Mouse (Mus musculus) liver, adult (tissue): ENCODE results near the gene Gadd45a.
A peak's percentile ranks its signal among the peaks of the same experiment; 100 is the strongest.

Source experiments
- GATA4 ChIP-seq: IDR thresholded peaks from 2 replicates; pipeline ENCODE4 v1.6.1; 2014; ENCODE audit warnings: mild to moderate bottlenecking, low read length; ENCODE audit not compliant: insufficient replicate concordance

Gadd45a gene

DNA sequence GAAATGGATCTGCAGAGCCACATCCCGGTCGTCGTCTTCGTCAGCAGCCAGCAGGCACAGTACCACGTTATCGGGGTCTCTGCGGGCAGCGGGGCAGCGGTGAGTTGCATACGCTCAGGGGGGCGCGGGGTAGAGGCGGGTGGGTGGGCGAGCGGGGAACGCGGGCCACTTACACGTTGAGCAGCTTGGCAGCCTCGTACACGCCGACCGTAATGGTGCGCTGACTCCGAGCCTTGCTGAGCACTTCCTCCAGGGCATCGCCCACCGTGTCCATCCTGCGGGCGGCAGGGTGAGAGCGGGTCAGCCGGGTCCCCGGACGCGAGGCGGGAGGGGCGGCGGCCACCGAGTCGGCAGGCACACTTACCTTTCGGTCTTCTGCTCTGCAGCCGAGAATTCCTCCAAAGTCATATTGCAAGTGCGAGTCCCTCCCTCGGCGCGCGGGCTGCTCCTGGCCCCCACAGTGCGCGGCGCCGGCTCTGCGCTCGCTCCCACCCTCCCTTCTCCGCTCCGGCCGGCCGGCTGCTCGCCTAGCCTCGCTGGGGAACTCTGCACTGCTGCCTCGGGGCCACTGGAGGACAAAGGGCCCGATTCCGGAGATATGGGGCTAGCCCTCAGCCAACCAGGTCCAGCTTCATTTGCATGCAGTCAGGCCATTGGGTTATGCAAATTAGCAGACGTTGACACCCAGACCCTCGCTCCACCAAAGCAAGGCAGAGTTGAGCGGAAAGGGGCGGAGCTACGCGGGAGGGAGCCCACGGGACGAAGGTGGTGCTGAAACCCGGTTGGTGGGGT lies at the start of gene Gadd45a:
Gadd45a (minus strand) TSS at position 621 of the 792 bp plus-strand sequence.
- peak; percentile 99 for TF ChIP-seq GATA4

GRCm38 (mm10) chr6:67085850-67086437 lies 48.7 kb upstream of the Gadd45a start:
- no peak for TF ChIP-seq GATA4

DNA sequence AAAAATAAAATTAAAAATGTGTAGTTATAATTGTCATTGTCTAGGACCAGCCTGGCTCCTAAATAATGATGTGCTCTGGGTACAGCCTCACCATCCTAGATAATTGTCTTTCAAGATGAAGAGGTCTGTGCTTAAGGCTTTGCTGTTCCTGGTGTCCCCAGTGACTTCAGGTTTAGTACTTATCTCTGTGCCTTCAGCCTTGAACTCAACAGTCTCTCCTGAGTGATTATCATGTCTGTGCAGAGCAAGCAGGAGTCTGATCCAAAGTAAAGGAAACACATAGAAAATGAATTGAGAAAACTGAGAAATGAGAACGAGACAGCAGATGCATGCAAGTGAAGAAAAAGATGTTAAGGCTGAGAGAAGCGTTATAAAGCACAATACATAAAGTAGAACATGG lies 47.2 kb upstream of the Gadd45a start:
- TF ChIP-seq GATA4, result no peak

- TF ChIP-seq GATA4, result no peak
These were observed 43.9 kb upstream of the Gadd45a start for GRCm38 (mm10) chr6:67081141-67081540.

GRCm38 (mm10) chr6:67078076-67078475 lies 40.8 kb upstream of the Gadd45a start:
- TF ChIP-seq GATA4, result no peak

- no peak for TF ChIP-seq GATA4
These were observed 40.2 kb upstream of the Gadd45a start for GRCm38 (mm10) chr6:67077477-67077876.

GRCm38 (mm10) chr6:67076348-67076747 lies 39.1 kb upstream of the Gadd45a start:
- TF ChIP-seq GATA4, result no peak

DNA sequence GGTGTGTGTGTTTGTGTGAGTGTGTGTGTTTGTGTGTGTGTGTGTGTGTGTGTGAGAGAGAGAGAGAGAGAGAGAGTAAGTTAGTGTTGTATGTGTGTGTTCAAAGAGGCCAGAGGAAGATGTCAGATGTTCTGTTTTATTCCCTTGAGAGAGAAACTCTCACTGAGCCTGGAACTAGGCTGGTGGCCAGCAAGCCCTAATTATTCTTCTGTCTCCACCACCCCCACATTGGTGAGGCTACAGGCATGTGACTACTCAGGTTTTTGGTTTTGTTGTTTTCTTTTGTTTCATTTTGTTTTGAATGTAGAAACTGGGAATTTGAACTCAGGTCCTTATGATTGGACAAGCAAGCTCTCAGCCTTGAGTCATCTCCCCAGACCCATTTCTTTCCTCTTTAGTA lies 37.6 kb upstream of the Gadd45a start:
- TF ChIP-seq GATA4, result no peak

GRCm38 (mm10) chr6:67073929-67074328 lies 36.7 kb upstream of the Gadd45a start:
- TF ChIP-seq GATA4, result no peak

DNA sequence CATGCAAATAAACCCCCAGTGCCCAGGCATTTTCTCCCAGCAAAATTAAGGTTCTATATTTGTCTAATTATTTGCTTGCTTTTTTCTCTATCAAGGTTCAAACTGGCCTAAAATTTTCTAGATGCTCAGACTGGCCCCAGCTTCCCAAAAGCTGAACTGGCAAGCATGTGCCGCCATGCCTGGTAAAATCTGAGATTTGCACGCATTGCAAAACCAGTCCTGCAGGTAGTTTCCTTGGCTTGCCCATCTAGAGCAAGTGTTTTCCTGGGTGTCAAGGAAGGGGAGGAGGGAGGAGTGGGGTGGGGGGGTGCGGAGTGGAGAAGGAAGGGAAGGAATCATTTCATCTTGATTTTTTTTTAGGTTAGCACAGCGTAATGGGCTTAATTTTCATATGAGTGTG lies 36.2 kb upstream of the Gadd45a start:
- TF ChIP-seq GATA4, result no peak

GRCm38 (mm10) chr6:67071615-67072014 lies 34.4 kb upstream of the Gadd45a start:
- TF ChIP-seq GATA4, result no peak

- TF ChIP-seq GATA4, result no peak
These were observed 32.6 kb upstream of the Gadd45a start for GRCm38 (mm10) chr6:67069800-67070315.

DNA sequence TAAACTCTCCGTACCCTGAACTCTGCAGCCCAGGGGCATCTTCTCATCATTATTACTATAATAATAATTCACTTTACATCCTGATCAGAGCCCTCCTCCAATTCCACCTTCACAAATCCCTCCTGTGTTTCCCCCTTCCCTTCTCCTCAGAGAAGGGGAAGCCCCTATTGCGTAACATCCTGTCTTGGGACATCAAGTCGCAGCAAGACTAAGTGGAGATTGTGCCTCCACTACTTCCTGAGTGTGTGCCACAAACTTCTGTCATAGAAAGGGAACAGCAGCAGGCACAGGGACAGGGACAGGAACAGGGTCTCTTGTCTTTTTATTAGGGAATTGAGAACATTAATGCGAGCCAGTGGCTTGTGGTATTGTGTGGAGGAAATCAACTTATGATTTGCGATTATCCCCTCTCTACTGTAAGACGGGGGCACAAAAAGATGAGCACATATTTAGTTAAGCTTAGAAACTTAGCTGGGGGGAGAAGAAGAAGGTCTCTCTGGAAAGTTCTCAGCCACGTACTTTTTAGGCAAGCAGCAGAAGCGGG lies 32.0 kb upstream of the Gadd45a start:
- TF ChIP-seq GATA4, result no peak

DNA sequence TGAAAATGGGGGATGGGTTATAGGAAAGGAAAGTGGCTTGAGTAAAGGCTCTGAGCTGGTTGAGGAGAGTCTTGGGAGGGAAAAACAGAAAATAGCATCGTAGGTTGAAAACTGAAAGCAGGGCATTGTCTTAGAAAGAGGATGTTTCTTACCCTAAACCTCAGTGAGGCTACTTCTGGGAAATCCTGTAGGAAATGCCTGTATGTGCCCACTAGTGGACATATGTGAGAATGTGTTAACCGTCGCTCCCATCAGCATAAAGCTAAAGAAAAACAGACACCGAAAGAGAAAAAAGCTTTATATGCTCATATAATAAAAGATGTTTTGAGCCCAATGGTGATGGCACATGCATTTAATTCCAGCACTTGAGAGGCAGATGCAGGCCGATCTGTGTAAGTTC lies 22.8 kb upstream of the Gadd45a start:
- TF ChIP-seq GATA4, result no peak

DNA sequence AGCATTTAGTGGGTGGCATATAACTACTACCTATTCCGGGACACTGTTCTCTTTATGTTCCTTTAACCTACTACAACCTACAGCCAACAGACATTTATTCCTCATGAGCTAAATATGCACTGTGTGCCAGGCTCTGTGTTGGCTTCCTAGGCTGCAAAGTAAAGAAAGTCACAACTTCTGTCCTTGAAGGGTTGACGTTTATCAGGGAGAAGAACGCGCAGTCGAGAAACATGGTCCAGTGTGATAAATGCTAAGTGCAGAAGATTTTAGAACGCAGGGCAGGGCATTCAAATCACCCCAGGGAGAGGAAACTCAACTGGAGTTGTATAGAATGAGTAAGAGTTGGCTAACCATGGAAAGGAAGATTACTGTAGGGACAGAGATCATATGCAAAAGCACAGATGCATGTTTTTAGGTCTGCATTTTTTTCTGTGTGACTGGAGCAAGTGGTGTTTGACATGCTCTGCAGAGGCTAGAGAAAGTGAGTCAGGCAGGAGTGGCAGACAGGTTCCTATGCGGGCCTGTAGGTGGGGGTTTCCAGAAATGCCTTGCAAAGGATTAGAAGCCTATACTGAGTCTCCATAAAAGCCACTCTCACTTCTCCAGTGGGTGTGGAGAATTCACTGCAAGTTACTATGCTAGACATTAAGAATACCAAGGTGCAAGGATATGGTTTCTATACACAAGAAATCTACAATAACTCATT lies 20.9 kb upstream of the Gadd45a start:
- TF ChIP-seq GATA4, result no peak
